Mouse (Mus musculus) embryo, embryonic 10.5 days (tissue): ENCODE data around the gene Rbpms2.
"Not testable (repeated sequence)": the region's sequence is repeated elsewhere in the genome, so short reads cannot be mapped to it uniquely, and the experiment has no call there.

Experiments used
- DNase-seq: peaks from one replicate; pipeline ENCODE4 v3.0.0-alpha.2; 2015; ENCODE audit warnings: low spot score

Gene Rbpms2

DNA sequence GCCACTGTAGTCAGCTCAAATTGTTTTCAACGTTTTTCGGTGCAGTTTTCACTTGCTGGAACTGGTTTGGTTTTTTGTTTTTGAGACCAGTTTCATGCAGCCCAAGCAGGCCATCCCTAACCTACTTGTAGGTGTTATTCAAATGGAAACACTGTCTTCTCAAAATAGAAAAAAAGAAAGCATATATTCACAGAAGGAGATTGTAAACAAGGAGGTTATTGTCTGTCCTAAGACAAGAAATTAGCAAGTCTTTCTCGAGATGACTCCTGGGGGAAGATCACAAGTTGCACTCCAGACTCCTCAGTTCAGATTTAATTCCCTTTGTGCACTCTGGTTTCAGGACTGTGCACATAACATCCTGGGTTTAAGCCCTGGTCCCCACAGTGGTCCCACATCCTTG lies 10.1 kb upstream of the Rbpms2 start:
- DNase-seq: no peak

DNA sequence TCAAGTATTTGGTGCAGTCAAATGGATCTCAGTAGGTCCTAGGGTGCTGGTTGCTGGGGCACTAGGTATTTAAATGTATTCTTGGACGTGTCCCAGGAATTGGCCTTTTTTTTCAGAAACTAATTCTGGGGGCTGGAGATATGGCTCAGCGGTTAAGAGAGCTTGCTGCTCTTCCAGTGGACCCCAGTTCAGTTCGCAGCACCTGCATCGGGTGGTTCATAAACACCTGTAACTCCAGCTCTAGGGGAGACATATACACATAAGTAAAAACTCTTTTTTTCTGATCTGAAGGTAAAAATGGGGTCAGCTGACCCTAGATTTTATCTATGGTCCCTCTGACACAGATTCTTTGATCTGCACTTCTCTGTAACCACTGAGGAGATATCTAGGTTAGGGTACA lies 8.3 kb upstream of the Rbpms2 start:
- DNase-seq: no peak

DNA sequence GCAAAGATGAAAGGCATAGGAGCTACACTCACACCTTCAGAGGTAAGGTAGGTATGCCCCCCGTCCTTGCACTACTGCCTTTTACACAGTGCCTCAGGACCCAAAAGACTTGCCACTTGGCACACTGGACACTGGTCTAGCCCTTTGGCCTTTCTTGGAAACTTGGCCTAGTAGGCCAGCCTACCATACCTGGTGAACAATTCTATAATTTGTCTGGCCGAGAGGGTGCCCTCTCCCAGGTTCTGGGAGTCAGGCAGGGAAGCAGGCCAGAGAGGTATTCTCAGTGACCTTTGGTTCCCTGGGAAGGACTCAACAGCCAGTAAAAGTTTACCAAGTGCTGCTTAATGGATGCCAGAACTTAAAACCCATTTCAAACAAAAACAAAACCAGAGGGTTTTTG lies 7.8 kb upstream of the Rbpms2 start:
- DNase-seq: no peak

DNA sequence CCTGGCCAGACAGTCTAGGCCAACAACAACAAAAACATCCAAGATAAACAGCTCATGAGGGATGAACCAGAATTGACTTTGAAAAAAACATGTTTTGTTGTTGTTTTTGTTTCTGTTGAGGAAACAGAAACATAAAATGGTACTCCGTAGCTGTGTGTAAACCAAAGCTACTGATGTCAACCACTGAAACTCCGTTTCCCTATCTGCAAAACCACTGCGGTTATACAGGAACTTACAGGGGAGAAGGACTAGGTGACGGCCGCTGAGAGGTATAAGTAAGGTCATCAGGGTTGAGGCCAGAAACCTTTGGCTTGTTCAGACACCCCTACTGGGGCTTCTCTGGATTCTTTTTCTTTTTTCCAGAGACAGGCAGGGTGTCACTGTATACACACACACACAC lies 6.6 kb upstream of the Rbpms2 start:
- no peak for DNase-seq

DNA sequence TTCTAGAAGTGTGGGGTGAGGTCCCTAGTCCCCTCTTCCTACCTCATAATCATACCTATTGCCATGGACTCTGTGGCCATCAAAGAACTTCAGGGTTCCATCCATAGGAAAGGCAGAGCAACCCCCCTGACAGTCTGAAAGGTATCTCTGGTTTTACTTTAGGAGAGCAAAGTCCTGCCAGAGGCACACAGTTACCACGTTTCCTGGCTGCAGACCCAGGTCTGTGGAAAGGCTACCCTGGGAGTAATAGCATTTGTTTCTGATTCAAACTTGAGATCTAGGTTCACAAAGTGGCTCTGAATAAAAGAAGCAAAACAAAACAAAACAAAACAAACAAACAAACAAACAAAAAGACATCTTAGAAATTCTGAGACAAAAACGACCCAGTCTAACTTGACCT lies 5.2 kb upstream of the Rbpms2 start:
- DNase-seq: no peak

DNA sequence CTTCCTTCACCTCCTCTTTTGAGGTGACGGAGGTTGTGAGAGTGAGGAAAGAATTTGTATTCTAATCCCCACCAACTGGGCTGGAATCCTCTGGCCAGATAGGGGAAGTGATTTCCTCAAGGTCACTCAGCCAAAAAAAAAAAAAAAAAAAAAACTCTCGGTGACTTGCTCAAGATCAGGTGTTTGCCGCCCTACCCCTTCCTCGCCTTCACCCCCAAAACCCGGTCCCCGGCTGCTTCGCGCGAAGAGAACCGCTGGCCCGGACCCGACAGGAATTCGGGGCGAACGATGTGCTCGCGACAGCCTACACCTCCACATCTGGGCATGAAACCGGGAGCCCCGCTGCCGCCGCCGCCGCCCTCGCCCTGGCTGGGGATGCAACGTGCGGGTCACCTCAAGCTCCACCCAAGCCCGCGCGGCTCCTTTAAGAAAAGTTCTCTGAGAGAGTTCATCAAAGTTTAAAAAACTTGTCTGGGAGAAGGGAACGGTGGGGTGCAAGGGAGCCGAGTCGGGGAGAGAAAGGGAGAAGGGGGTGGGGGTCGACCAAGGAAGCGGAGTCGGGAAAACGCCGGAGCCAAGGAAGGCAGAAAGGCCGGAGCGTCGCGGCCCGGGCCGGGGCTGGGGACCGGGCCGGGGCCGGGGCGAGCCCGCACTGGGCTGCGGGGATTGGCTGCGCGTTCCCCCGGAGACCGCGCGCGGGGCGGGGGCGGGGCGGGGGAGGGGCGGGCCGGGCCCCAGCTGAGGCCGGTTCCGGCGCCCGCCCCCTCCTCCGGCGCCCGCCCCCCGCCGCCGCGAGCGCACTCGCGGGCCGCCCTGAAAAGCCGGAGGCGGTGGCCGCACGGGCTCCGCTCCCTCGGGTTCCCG lies 551 bp downstream of the Rbpms2 start:
- DNase-seq: peak; percentile 77

DNA sequence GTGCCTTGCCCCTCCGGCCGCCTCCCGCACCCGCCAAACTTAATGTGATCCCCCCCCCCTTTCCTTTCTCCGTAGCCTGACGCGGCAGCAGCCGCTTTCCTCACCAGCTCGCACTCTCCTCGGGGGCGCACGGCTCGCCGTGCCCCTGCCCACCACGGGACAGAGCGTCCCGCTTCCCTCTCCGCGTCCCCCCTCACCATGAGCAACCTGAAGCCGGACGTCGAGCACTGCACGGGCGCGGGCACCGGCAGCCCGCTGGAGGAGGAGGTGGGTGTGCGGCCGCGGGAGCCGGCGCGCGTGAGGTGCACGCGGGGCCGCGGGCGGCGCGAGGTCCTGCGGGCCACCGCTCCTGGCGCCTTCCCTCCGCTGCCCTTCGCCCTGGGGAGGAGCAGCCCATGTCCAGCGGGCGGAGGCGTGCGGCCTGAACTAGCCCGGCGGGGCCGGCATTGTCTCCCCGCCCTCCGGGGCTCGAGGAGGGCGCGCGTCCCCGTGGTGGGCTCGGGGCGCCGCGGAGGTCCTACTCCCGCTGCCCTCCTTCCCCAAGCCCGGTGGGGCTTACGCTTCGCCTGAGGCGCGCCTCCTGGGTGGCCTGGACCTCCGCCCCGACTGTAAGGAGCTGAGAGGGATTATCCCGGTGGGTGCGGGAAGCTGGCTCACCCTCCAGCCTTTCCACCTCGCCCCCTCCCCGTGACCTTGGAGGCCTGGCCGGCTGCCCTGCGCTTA lies 1.3 kb downstream of the Rbpms2 start:
- DNase-seq: peak; percentile 59

DNA sequence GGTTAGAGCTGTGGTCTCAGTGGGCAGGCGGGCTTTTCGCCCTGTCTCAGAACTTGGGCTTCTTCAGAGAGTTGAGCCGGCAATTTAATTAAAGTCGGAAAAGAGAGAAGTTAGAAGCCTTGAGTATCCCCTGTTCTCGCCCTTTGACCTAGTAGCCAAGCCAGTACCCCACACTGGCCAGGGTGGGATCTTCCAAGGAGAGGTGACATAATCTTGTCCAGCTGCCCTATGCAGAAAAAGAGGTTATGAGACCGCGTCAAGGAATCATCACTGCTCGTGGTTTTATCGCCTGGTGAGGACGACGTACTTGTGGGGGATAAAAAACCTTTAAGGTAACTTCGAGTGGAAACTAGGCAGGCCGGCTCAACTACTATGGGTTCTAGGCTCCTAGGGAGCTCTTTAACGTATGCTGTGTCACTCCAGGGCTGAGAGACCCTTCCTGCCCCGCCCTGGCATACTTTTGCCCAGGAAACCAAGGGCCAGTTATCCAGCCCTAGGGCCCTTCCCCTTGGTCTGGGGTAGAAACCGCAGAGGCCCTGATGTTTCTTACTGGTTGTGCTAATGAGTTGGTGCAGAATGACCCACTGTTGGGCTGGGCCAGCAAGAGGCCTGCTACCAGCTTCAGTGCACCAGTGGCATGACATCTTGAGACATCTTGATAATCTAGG lies 2.0 kb downstream of the Rbpms2 start:
- DNase-seq: peak; percentile 42

DNA sequence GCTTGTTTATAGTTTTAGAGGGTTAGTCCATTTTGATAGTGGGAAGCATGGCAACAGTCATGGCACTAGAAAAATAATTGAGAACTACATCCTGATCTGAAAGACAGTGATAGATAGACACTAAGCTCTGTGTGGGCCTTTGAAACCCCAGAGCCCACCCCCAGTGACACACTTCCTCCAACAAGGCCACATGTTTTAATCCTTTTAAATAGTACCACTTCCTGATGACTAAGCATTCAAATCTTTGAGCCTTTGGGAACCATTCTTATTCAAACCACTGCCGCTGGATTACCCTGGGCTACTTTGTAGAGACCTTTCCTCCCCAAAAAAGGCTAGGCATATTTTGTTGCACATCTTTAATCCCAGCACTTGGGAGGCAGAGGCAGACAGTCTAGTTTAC lies 6.3 kb downstream of the Rbpms2 start:
- DNase-seq: no peak

DNA sequence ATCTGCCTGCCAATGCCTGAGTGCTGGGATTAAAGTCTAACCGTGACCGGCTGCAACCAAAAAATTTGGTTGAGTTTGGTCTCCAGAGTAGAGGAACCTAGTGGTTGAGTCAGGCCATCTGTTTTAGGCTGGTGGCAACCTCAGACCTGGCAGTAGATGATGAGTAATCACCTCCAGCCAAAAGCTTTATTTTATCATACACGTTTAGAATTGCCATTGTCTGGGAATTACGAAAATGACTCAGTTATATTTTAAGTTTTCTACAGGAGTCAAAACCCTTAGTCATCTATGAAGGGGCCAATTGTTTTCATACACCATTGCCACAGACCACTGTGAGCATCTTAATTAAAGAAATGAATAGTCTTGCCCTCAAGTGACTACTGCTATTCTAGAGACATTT lies 7.5 kb downstream of the Rbpms2 start:
- no peak for DNase-seq

DNA sequence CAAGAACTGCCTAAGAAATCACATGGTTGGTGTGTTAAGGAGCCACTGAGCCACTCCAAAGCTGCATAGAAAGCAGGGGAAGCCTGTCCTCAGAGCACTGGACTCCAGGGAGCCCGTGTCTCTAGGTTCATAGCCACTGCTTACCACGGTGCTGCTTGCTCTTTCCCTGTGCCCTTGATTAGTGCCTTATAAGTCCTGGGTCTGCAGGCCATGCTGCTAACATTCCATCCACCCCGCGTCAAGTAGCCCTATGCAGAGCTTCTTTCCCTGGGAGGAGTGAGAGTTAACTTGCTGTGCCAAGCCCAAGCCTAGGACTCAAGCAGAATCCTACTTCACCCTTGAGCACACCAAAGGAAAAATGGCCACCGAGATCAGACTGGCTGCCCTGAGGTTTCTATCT lies 9.6 kb downstream of the Rbpms2 start:
- no peak for DNase-seq

DNA sequence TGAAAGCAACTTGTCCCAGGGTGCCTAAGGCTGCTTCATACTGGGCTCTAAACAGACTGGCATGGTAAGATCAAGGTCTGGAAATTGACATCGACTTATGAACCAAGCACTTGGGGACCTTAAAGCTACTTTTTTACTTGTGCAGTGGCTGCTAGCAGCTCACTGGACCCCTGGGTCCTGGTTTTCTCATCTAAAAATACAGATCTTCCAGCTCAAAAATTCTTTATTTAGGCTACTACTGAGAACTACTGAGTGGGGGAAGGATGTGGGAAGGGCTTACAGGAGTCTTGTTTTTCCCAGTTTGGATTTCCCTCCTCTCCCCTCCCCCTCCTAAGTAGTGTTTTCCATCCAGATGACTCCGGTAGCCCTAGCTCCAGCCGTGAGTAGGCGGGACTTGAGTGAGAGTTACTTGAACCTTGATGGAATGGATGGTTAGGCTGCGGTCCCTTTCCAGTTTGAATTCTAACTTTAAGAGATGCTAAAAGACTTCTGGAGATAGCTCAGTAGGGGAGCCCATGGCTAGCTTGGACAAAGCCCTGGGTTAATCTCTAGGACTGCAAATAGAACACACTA lies 11.5 kb downstream of the Rbpms2 start:
- peak; percentile 83 for DNase-seq

DNA sequence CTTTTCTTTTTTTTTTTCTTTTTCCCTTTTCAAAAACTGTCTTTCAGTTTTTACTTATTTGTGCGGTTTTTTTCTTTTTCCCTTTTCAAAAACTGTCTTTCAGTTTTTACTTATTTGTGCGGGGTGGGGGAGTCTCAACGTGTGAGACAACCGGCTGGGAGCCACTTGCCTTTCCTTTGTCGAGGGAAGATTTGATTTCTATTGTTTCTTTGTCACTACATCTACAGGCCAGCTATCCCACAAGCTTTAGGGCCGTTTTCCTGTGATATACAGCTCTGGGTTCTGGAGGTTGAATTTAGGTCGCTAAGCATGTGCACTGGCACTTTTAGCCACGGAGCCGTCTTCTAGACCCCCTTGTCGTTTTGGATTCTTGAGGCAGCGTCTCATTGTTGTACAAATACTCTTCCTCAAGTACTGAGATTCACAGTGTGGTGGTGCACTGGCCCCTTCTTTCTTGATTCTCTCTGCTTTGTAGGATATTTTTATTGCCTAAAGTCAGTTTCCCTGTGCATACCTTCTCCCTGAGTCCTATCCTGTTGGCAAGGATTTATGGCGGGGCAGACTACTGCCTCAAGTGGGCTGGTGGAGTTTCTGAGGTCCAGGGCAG lies 12.1 kb downstream of the Rbpms2 start:
- peak; percentile 22 for DNase-seq

DNA sequence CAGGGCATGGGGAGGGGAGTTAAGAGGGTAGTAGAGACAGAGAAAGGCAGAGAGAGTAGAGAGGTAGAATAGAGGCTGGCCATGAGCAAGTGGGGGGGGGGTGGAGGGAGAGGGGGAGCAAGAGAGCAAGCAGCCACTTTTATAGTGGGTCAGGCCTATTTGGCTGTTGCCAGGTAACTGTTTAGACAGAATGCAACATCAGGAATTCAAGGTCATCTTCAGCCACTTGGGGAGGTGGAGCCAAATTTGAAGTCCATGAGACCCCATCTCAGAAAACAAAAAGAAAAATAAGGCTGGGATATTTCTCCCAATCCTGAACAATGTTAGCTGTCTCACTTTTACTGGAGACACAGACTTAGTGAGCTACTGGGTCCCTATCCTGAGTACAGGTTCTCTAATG lies 13.1 kb downstream of the Rbpms2 start:
- DNase-seq: no peak

DNA sequence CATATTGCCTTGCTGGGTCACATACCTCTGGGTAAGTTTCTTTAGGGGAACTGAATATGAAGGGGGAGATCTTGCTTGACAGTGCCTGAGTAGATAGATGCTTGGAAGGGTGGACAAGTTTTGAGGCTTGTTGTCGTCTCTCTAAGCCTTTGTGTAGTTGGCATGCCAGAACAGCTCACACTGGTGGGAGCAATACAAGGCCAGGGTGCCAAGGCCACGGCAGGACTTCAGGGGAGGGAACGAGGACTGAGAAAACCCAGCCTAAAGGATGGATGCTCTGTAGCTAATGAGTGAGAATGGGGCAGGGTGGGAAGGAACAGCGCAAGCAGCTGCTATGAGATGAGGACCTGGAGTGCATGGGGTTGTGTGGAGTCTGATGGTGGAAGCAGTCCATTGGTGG lies 15.5 kb downstream of the Rbpms2 start:
- DNase-seq: no peak

DNA sequence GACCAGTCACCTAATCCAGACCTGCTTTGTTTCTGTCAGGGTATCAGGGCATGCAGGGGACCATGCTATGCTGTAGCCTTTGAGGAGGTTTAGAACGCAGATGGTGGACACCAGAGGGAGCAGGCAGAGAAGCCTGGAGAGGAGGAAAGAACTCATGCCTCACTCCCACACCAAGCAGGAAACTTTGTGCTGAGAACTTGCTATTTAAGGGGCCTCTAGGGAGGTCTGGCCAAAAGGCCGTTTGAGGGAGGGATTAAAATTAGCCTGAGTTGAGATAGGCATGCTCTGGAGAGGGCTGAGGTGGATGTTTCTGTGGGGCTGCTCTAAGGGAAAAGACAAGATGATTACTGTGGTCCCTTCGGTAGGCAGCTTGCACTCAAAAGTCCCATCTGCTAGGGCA lies 16.5 kb downstream of the Rbpms2 start:
- DNase-seq: no peak

DNA sequence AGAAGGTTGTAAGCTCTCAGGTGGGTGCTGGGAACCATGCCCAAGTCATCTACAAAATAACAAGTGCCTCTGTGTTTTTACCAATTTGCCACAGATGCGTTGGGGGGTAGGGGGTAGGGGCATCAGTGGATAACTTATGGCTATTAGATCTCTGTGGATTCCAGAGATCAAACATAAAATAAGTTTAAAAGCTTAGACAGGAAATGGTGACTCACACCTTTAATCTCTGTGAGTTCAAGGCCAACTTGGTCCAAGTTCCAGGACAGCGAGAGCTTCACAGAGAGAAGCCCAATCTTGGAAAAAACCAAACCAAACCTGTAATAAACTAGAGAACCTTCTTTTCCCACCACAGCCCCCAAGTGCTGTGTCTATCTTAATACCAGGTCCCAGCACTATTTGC lies 17.3 kb downstream of the Rbpms2 start:
- DNase-seq: no peak

DNA sequence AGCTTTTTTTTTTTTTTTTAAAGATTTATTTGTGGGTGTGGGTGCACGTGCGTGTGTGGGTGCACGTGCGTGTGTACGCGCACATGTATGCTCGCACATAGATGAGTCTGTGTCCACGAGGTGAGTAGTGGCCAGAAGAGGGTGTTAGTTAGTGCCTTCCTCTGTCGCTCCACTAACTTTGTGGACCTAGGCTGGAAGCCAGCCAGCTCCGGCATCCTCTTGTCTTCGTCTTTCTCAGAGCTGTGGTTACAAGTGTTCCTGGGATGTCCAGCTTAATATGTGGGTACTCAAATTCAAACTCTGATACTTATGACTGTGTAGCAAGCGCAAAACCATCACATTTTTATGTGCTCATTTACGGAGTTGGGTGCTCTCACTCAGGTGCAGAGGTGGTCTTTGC lies 19.3 kb downstream of the Rbpms2 start:
- DNase-seq: no peak

DNA sequence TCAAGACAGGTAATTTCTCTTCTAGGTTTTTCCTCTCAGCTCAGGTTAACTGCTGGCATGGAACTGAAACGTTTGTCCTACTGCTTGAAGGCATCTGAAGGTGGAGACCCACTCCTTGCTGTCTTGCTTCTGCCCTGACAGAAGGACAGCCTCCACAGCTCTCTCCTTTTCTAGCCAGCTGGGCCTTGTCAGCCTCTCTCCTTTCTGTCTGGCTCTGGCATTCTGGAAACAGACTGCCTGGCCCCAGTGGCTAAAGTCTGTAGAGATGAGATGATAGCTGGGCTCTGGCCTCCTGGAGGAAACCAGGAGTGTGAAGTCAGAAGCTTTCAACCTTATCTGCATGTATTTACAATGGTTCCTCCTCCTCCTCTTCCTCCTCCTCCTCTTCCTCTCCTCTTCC lies 20.5 kb downstream of the Rbpms2 start:
- DNase-seq: no peak

DNA sequence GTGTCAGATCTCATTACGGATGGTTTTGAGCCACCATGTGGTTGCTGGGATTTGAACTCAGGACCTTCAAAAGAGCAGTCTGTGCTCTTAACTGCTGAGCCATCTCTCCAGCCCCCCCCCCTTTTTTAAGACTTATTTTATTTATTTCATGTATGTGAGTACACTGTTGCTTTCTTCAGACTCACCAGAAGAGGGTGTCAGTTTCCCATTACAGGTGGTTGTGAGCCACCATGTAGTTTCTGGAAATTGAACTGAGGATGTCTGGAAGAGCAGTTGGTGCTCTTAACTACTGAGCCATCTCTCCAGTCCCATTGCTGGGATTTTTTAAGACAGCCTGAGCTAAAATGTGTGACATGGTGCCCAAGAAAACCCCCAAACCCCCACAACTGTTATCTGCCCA lies 22.5 kb downstream of the Rbpms2 start:
- not testable (repeated sequence) for DNase-seq

DNA sequence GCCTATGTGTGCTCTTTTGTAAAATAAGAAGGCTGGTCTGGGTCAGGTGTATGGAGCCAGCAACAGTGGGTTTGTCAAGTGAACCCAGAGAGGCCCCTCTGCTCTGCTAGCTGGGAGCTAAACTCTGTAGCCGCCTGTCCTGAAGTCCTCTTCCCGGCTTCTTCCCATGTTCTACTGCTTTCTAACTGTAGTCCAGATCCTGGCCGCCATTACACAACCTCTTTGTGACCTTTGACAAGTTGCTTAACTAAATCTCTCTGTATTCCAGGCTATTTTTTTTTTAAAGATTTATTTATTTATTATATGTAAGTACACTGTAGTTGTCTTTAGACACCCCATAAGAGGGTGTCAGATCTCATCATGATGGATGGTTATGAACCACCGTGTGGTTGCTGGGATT lies 24.3 kb downstream of the Rbpms2 start:
- no peak for DNase-seq

DNA sequence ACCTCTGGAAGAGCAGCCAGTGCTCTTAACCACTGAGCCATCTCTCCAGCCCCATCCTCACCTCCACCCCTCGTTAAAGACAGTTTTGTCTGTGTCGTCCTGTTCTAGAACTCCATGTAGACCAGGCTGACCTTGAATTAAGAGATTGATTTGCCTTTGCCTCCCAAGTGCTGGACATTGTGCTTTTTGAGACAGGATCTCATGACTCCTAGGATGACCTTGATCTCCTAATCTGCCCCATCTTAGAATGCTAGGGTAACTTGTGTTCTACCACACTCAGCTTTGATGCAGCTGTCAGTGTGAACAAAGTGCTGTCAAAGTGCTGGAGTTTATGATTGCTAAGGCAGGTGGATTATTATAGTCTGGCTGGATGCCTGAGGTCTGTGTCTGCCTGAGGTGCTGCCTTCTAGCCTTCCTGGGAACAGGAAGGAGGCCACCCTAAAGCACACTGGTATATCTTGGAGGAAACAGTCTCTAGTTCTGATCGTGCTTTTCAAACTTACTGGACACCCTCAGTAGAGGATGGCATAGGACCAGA lies 25.3 kb downstream of the Rbpms2 start:
- no peak for DNase-seq
